In genomic region chr8:88316139-88316931, GRCm38 (mm10) we compare ENCODE assay signal across 8 mouse cellular contexts. TPM values are rescaled to one million over a fixed set of nuclear protein-coding genes. Genes with fewer than 3 reads are reported as not detected.
DNase-seq lines count a peak whose midpoint lies in the region; ATAC-seq lines count a peak whose summit lies in the region.

No protein-coding gene starts in this region.

- no peak overlapping the region for H3K27ac ChIP-seq in midbrain, embryonic 13.5 days
- H3K27ac ChIP-seq in midbrain, embryonic 16.5 days (ENCODE audit: low read length): no peak overlapping the region
- peak overlapping the region; percentile 81 for H3K27ac ChIP-seq in embryonic facial prominence, embryonic 14.5 days (replicated peaks; ENCODE audit: low read depth, low read length)
- peak overlapping the region; percentile 54; the same call in 1 of the 2 replicates for H3K27ac ChIP-seq in heart, embryonic 10.5 days

- H3K4me3 ChIP-seq in midbrain, embryonic 13.5 days (replicated peaks): no peak overlapping the region
- no peak overlapping the region for H3K4me3 ChIP-seq in midbrain, embryonic 16.5 days (ENCODE audit: low read depth, low read length)
- no peak overlapping the region for H3K4me3 ChIP-seq in embryonic facial prominence, embryonic 14.5 days (ENCODE audit: low read depth, low read length)
- no peak overlapping the region for H3K4me3 ChIP-seq in heart, embryonic 10.5 days

- H3K9me3 ChIP-seq in midbrain, embryonic 13.5 days: no peaks in the 10 kb centered on the region
- no peaks in the 10 kb centered on the region for H3K9me3 ChIP-seq in midbrain, embryonic 16.5 days (replicated peaks; ENCODE audit: control insufficient read depth, low read length, poor library complexity, severe bottlenecking)
- no peaks in the 10 kb centered on the region for H3K9me3 ChIP-seq in embryonic facial prominence, embryonic 14.5 days (ENCODE audit: control insufficient read depth, low read length)
- H3K9me3 ChIP-seq in heart, embryonic 10.5 days: no peaks in the 10 kb centered on the region

- WGBS in midbrain, embryonic 13.5 days: 66% methylated on average over 8 of the region's 8 CpGs
- WGBS in midbrain, embryonic 16.5 days: 44% methylated on average over 8 of the region's 8 CpGs
- WGBS in embryonic facial prominence, embryonic 14.5 days: 29% methylated on average over 8 of the region's 8 CpGs
- WGBS in heart, embryonic 10.5 days: 49% methylated on average over 8 of the region's 8 CpGs

- peak; percentile 43; the same call in 1 of the 2 replicates for ATAC-seq in midbrain, embryonic 13.5 days
- ATAC-seq in midbrain, embryonic 16.5 days: no peak
- peak; percentile 88 for ATAC-seq in embryonic facial prominence, embryonic 14.5 days (ENCODE audit: low read depth)
- no peak for ATAC-seq in megakaryocyte, adult 5-6 weeks (ENCODE audit: poor library complexity, severe bottlenecking)

- H3K4me2 ChIP-seq in midbrain, embryonic 13.5 days (replicated peaks): no peak overlapping the region
- H3K4me2 ChIP-seq in midbrain, embryonic 16.5 days (ENCODE audit: low read length): no peak overlapping the region
- no peak overlapping the region for H3K4me2 ChIP-seq in embryonic facial prominence, embryonic 14.5 days (ENCODE audit: low read depth, low read length)

- peaks cover 9% of the 10 kb centered on the region; the same call in 1 of the 2 replicates for H3K4me1 ChIP-seq in midbrain, embryonic 13.5 days (replicated peaks)
- H3K4me1 ChIP-seq in midbrain, embryonic 16.5 days (ENCODE audit: control insufficient read depth, insufficient read depth, low read length): 0 out of 2 replicates have a peak, but pooled peaks cover 2% of the 10 kb centered on the region
- peaks cover 19% of the 10 kb centered on the region for H3K4me1 ChIP-seq in embryonic facial prominence, embryonic 14.5 days (ENCODE audit: control insufficient read depth, insufficient read depth, low read length)
- peaks cover 21% of the 10 kb centered on the region for H3K4me1 ChIP-seq in heart, embryonic 10.5 days

- H3K36me3 ChIP-seq in midbrain, embryonic 13.5 days: no peaks in the 10 kb centered on the region
- H3K36me3 ChIP-seq in midbrain, embryonic 16.5 days (ENCODE audit: control insufficient read depth, insufficient read depth, low read length): no peaks in the 10 kb centered on the region
- no peaks in the 10 kb centered on the region for H3K36me3 ChIP-seq in embryonic facial prominence, embryonic 14.5 days (ENCODE audit: control insufficient read depth, insufficient read depth, low read length)
- no peaks in the 10 kb centered on the region; the same call in 1 of the 2 replicates for H3K36me3 ChIP-seq in heart, embryonic 10.5 days

- H3K9ac ChIP-seq in midbrain, embryonic 13.5 days (replicated peaks): no peak overlapping the region
- H3K9ac ChIP-seq in midbrain, embryonic 16.5 days (ENCODE audit: low read depth, low read length): no peak overlapping the region
- H3K9ac ChIP-seq in embryonic facial prominence, embryonic 14.5 days (ENCODE audit: low read depth, low read length): no peak overlapping the region

- DNase-seq in embryonic facial prominence, embryonic 14.5 days (ENCODE audit: low spot score): peak; percentile 92
- DNase-seq in heart, embryonic 10.5 days (ENCODE audit: low spot score): no peak
- DNase-seq in kidney, postnatal 4 days: peak; percentile 64 to 75
- DNase-seq in right cerebral cortex, postnatal 4 days: peak; percentile 69
- no peak for DNase-seq in spleen, adult 12 weeks (ENCODE audit: low spot score)

- H3K27me3 ChIP-seq in midbrain, embryonic 13.5 days: no peaks in the 10 kb centered on the region
- H3K27me3 ChIP-seq in midbrain, embryonic 16.5 days (ENCODE audit: control insufficient read depth, insufficient read depth, low read depth, low read length): no peaks in the 10 kb centered on the region
- H3K27me3 ChIP-seq in embryonic facial prominence, embryonic 14.5 days (replicated peaks; ENCODE audit: control insufficient read depth, insufficient read depth, low read length): no peaks in the 10 kb centered on the region
- H3K27me3 ChIP-seq in heart, embryonic 10.5 days (ENCODE audit: insufficient read depth, poor library complexity, severe bottlenecking): peaks cover 64% of the 10 kb centered on the region

RNA-seq across cellular contexts. Expression of gene Adcy7, which starts 44.1 kb away (rescaled TPM):
- polyA plus RNA-seq in midbrain, embryonic 13.5 days (2015; fragmentation: Nextera tagmentation; extraction: Ambion mirVana): 1.3 and 1.7 TPM in 2 replicates
- polyA plus RNA-seq in midbrain, embryonic 16.5 days (2015; fragmentation: Nextera tagmentation; extraction: Ambion mirVana): 4.2 and 6.6 TPM in 2 replicates
- 7.3 and 7.7 TPM in 2 replicates for polyA plus RNA-seq in embryonic facial prominence, embryonic 14.5 days (2014; fragmentation: Nextera tagmentation; extraction: Ambion mirVana)
- polyA plus RNA-seq in heart, embryonic 10.5 days (2016; fragmentation: Nextera tagmentation; extraction: Ambion mirVana): 3.4 and 4.0 TPM in 2 replicates
- total RNA-seq in megakaryocyte, adult 5-6 weeks (2015): 43.5 and 58.4 TPM in 2 replicates
- total RNA-seq in megakaryocyte, adult 5-6 weeks (2017): 63.7 and 70.3 TPM in 2 replicates

RNA-seq across cellular contexts. Expression of gene Brd7, which starts 45.7 kb away (rescaled TPM):
- 72.0 and 79.9 TPM in 2 replicates for polyA plus RNA-seq in midbrain, embryonic 13.5 days (2015; fragmentation: Nextera tagmentation; extraction: Ambion mirVana)
- 57.8 and 66.0 TPM in 2 replicates for polyA plus RNA-seq in midbrain, embryonic 16.5 days (2015; fragmentation: Nextera tagmentation; extraction: Ambion mirVana)
- polyA plus RNA-seq in embryonic facial prominence, embryonic 14.5 days (2014; fragmentation: Nextera tagmentation; extraction: Ambion mirVana): 67.1 and 68.4 TPM in 2 replicates
- polyA plus RNA-seq in heart, embryonic 10.5 days (2016; fragmentation: Nextera tagmentation; extraction: Ambion mirVana): 56.8 and 65.1 TPM in 2 replicates
- 65.4 and 69.1 TPM in 2 replicates for total RNA-seq in megakaryocyte, adult 5-6 weeks (2015)
- total RNA-seq in megakaryocyte, adult 5-6 weeks (2017): 61.5 and 62.7 TPM in 2 replicates

Comparison
In these comparisons a context has a peak if more than half of its experiments do, and no peak if none do; other contexts are left out.
1. ATAC-seq: peak in midbrain, embryonic 13.5 days (single experiment) and embryonic facial prominence, embryonic 14.5 days (single experiment); none in midbrain, embryonic 16.5 days (single experiment) and megakaryocyte, adult 5-6 weeks (single experiment).
2. H3K27ac ChIP-seq: peak in embryonic facial prominence, embryonic 14.5 days (single experiment) and heart, embryonic 10.5 days (single experiment); none in midbrain, embryonic 13.5 days (single experiment) and midbrain, embryonic 16.5 days (single experiment).
3. DNase-seq: peak in embryonic facial prominence, embryonic 14.5 days (single experiment), kidney, postnatal 4 days (2 of 2) and right cerebral cortex, postnatal 4 days (single experiment); none in heart, embryonic 10.5 days (single experiment) and spleen, adult 12 weeks (single experiment).